Mouse (Mus musculus): Measurements from ENCODE around the gene Ccl25.

DNA sequence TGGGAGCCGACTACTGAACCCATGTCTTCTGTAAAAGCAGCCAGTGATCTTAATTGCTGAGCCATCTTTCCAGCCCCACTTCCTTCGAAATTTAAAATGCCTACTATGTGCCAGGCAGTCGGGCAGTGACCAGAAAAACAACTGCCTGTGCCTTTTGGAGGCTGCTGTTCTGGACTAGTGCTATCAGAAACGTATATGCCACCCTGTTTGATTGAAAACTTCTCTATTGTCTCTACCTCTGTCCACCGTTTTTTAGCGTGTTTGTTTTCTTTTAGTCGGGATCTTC lies 684 bp downstream of the Ccl25 start:
- TF ChIP-seq CTCF (IDR thresholded peaks at IDR 0.05; ENCODE audit: low read depth, low read length), result no peak
- TF ChIP-seq POLR2A (IDR thresholded peaks at IDR 0.05; ENCODE audit: extremely low read depth, insufficient read depth, low read length), result no peak

Measured in liver, adult 2 months (tissue).